Mouse (Mus musculus) heart, postnatal 10 days (tissue): Measurements from ENCODE around the gene Shisa5. TPM values are rescaled to one million over a fixed set of nuclear protein-coding genes. Genes with fewer than 3 reads are reported as not detected.

Experiments used
- DNase-seq, 2 experiments: peaks; one replicate each; pipeline ENCODE4 v3.0.0; 2021
- intact Hi-C: fragments of 180-260 bp; cut with DNase I; formaldehyde crosslinking; loops from one replicate; pipeline ENCODE4 v1.15.1; 2025
- total RNA-seq, 2 experiments: library from RNA; stranded (reverse); gene quantifications; 2 replicates each; pipeline ENCODE4 v1.2.3; 2021

The Shisa5 gene
- total RNA-seq, 2 experiments from 2014 or later = 51.6 to 53.2 TPM

GRCm38 (mm10) chr9:109016973-109017604, 21.3 kb upstream of the Shisa5 start:
- DNase-seq = no peak
- intact Hi-C loops = no loop called here

GRCm38 (mm10) chr9:109021428-109021827, 16.9 kb upstream of the Shisa5 start:
- intact Hi-C loops = no loop called here
- DNase-seq = no peak

GRCm38 (mm10) chr9:109022866-109023685, 15.3 kb upstream of the Shisa5 start:
- intact Hi-C loops = no loop called here
- DNase-seq = no peak

- intact Hi-C loops = no loop called here
- peak; percentile 67 to 74 for DNase-seq
These were observed 10.8 kb upstream of the Shisa5 start for GRCm38 (mm10) chr9:109027521-109027920.

- intact Hi-C loops = no loop called here
- DNase-seq = no peak
These were observed 9.9 kb upstream of the Shisa5 start for GRCm38 (mm10) chr9:109028421-109028820.

- DNase-seq = no peak
These were observed 9.4 kb upstream of the Shisa5 start for GRCm38 (mm10) chr9:109028919-109029318.

GRCm38 (mm10) chr9:109030312-109030711, 8.1 kb upstream of the Shisa5 start:
- no peak for DNase-seq
- intact Hi-C loops = no loop called here

More at GRCm38 (mm10) chr9:109028919-109029318, 9.4 kb upstream of the Shisa5 start:
- intact Hi-C loops = no loop called here

- intact Hi-C loops = no loop called here
- DNase-seq = no peak
These were observed 7.4 kb upstream of the Shisa5 start for GRCm38 (mm10) chr9:109031001-109031400.

- no peak for DNase-seq
- intact Hi-C loops = no loop called here
These were observed 6.7 kb upstream of the Shisa5 start for GRCm38 (mm10) chr9:109031686-109032085.

GRCm38 (mm10) chr9:109032435-109032834, 5.9 kb upstream of the Shisa5 start:
- no peak for DNase-seq

GRCm38 (mm10) chr9:109038901-109039364, 568 bp downstream of the Shisa5 start:
- intact Hi-C loops = loop anchor here (1.0 to 5.0 kb wide), 2 partner anchors 20 to 37 kb away; partner anchors contain the start of gene Trex1
- peak; percentile 67 to 72 for DNase-seq

More at GRCm38 (mm10) chr9:109032435-109032834, 5.9 kb upstream of the Shisa5 start:
- intact Hi-C loops = no loop called here

- intact Hi-C loops = loop anchor here (5.0 kb wide), 1 partner anchor 37 kb away; no protein-coding TSS in a partner anchor
- no peak for DNase-seq
These were observed 1.3 kb downstream of the Shisa5 start for GRCm38 (mm10) chr9:109039681-109040080.

- no peak for DNase-seq
- intact Hi-C loops = no loop called here
These were observed 1.9 kb downstream of the Shisa5 start for GRCm38 (mm10) chr9:109040216-109040615.

- intact Hi-C loops = no loop called here
- no peak for DNase-seq
These were observed 2.5 kb downstream of the Shisa5 start for GRCm38 (mm10) chr9:109040906-109041305.

GRCm38 (mm10) chr9:109041351-109041750, 3.0 kb downstream of the Shisa5 start:
- no peak for DNase-seq

GRCm38 (mm10) chr9:109046306-109046705, 7.9 kb downstream of the Shisa5 start:
- peak; percentile 61 to 76 for DNase-seq
- intact Hi-C loops = no loop called here

More at GRCm38 (mm10) chr9:109041351-109041750, 3.0 kb downstream of the Shisa5 start:
- intact Hi-C loops = no loop called here

GRCm38 (mm10) chr9:109049316-109049715, 11.0 kb downstream of the Shisa5 start:
- intact Hi-C loops = no loop called here
- DNase-seq = no peak

- intact Hi-C loops = no loop called here
- no peak for DNase-seq
These were observed 11.8 kb downstream of the Shisa5 start for GRCm38 (mm10) chr9:109049996-109050673.

GRCm38 (mm10) chr9:109050674-109050997, 12.3 kb downstream of the Shisa5 start:
- DNase-seq = no peak

GRCm38 (mm10) chr9:109051011-109051501, 12.7 kb downstream of the Shisa5 start:
- intact Hi-C loops = no loop called here
- DNase-seq = no peak

More at GRCm38 (mm10) chr9:109050674-109050997, 12.3 kb downstream of the Shisa5 start:
- intact Hi-C loops = no loop called here
